In genomic region chr16:38308195-38308594, GRCm38 (mm10) we compare ENCODE assay signal across 37 mouse cellular contexts. TPM values are rescaled to one million over a fixed set of nuclear protein-coding genes. Genes with fewer than 3 reads are reported as not detected.
DNase-seq lines count a peak whose midpoint lies in the region; ATAC-seq and TF ChIP-seq lines count a peak whose summit lies in the region.
"Had no signal": no experiment of that assay in that cellular context is flagged by ENCODE, and none has a peak within 500 bp of the region (broad histone marks: within the 10 kb centered on the region; RNA-seq: fewer than 3 reads in every experiment).

No protein-coding gene starts in this region.

- ATAC-seq in midbrain, embryonic 13.5 days: peak; percentile 65
- no peak for ATAC-seq in midbrain, embryonic 11.5 days (ENCODE audit: low FRiP score)
- ATAC-seq in hindbrain, embryonic 16.5 days: no peak
- ATAC-seq in limb, embryonic 13.5 days (ENCODE audit: low FRiP score, low read depth): no peak
- ATAC-seq in liver, postnatal 0 days: no peak
- ATAC-seq: intestine, embryonic 15.5 days had no signal

- TF ChIP-seq CTCF in liver, postnatal 0 days (IDR thresholded peaks at IDR 0.05; ENCODE audit: low read depth): no peak

- no peaks in the 10 kb centered on the region for H3K9me3 ChIP-seq in midbrain, embryonic 13.5 days
- no peaks in the 10 kb centered on the region for H3K9me3 ChIP-seq in midbrain, embryonic 11.5 days (ENCODE audit: control insufficient read depth, low read length)
- H3K9me3 ChIP-seq in hindbrain, embryonic 16.5 days (ENCODE audit: control insufficient read depth, low read length): no peaks in the 10 kb centered on the region
- H3K9me3 ChIP-seq in limb, embryonic 13.5 days: no peaks in the 10 kb centered on the region
- H3K9me3 ChIP-seq in liver, postnatal 0 days (ENCODE audit: low read length): no peaks in the 10 kb centered on the region
- H3K9me3 ChIP-seq: embryonic facial prominence, embryonic 10.5 days; embryonic facial prominence, embryonic 15.5 days; forebrain, embryonic 12.5 days; heart, embryonic 12.5 days; intestine, embryonic 15.5 days; limb, embryonic 15.5 days; liver, embryonic 13.5 days; neural tube, embryonic 12.5 days had no signal

- H3K36me3 ChIP-seq in midbrain, embryonic 13.5 days: no peaks in the 10 kb centered on the region
- no peaks in the 10 kb centered on the region for H3K36me3 ChIP-seq in midbrain, embryonic 11.5 days (ENCODE audit: control insufficient read depth, insufficient read depth, low read length)
- H3K36me3 ChIP-seq in hindbrain, embryonic 16.5 days (ENCODE audit: control insufficient read depth, insufficient read depth, low read length): no peaks in the 10 kb centered on the region
- no peaks in the 10 kb centered on the region for H3K36me3 ChIP-seq in limb, embryonic 13.5 days
- H3K36me3 ChIP-seq in liver, postnatal 0 days (replicated peaks; ENCODE audit: insufficient read depth, low read length): no peaks in the 10 kb centered on the region
- H3K36me3 ChIP-seq: embryonic facial prominence, embryonic 10.5 days; embryonic facial prominence, embryonic 15.5 days; forebrain, embryonic 12.5 days; heart, embryonic 12.5 days; intestine, embryonic 15.5 days; limb, embryonic 15.5 days; liver, embryonic 13.5 days; neural tube, embryonic 12.5 days had no signal

- H3K4me2 ChIP-seq in midbrain, embryonic 13.5 days (replicated peaks): peak overlapping the region; percentile 19
- no peak overlapping the region for H3K4me2 ChIP-seq in midbrain, embryonic 11.5 days
- H3K4me2 ChIP-seq in hindbrain, embryonic 16.5 days (ENCODE audit: low read length): 0 out of 2 replicates have a peak overlapping the region, but pooled peaks have one; percentile 7
- no peak overlapping the region; the same call in 1 of the 2 replicates for H3K4me2 ChIP-seq in limb, embryonic 13.5 days (replicated peaks)
- H3K4me2 ChIP-seq in liver, postnatal 0 days (ENCODE audit: low read depth, low read length): no peak overlapping the region
- H3K4me2 ChIP-seq: embryonic facial prominence, embryonic 15.5 days; forebrain, embryonic 12.5 days; heart, embryonic 12.5 days; intestine, embryonic 15.5 days; limb, embryonic 15.5 days; liver, embryonic 13.5 days; neural tube, embryonic 12.5 days had no signal

- TF ChIP-seq EP300 in liver, postnatal 0 days (IDR thresholded peaks at IDR 0.05; ENCODE audit: low read depth): no peak

- intact Hi-C loops in left cerebral cortex, postnatal 10 days (cut with DNase I): no loop called here

- H3K4me1 ChIP-seq in midbrain, embryonic 13.5 days (replicated peaks): peaks cover 17% of the 10 kb centered on the region
- H3K4me1 ChIP-seq in midbrain, embryonic 11.5 days (ENCODE audit: control insufficient read depth, insufficient read depth, low read length): peaks cover 10% of the 10 kb centered on the region; the same call in 1 of the 2 replicates
- no peaks in the 10 kb centered on the region for H3K4me1 ChIP-seq in hindbrain, embryonic 16.5 days (ENCODE audit: control insufficient read depth, insufficient read depth, low read depth, low read length)
- H3K4me1 ChIP-seq in limb, embryonic 13.5 days: peaks cover 31% of the 10 kb centered on the region
- H3K4me1 ChIP-seq in liver, postnatal 0 days (ENCODE audit: insufficient read depth): no peaks in the 10 kb centered on the region

- H3K27me3 ChIP-seq in midbrain, embryonic 13.5 days: no peaks in the 10 kb centered on the region
- H3K27me3 ChIP-seq in midbrain, embryonic 11.5 days (ENCODE audit: control insufficient read depth, insufficient read depth, low read length): no peaks in the 10 kb centered on the region
- no peaks in the 10 kb centered on the region for H3K27me3 ChIP-seq in hindbrain, embryonic 16.5 days (replicated peaks; ENCODE audit: control insufficient read depth, insufficient read depth, low read length)
- H3K27me3 ChIP-seq in limb, embryonic 13.5 days: no peaks in the 10 kb centered on the region
- H3K27me3 ChIP-seq in liver, postnatal 0 days (ENCODE audit: insufficient read depth, low read length): no peaks in the 10 kb centered on the region
- H3K27me3 ChIP-seq: embryonic facial prominence, embryonic 15.5 days; forebrain, embryonic 12.5 days; intestine, embryonic 15.5 days; limb, embryonic 15.5 days; liver, embryonic 13.5 days; neural tube, embryonic 12.5 days had no signal

- WGBS in midbrain, embryonic 13.5 days: 50% methylated on average over 11 of the region's 11 CpGs
- 80% methylated on average over 11 of the region's 11 CpGs for WGBS in midbrain, embryonic 11.5 days
- WGBS in hindbrain, embryonic 16.5 days: 56% methylated on average over 11 of the region's 11 CpGs
- WGBS in limb, embryonic 13.5 days: 75% methylated on average over 11 of the region's 11 CpGs
- WGBS in liver, postnatal 0 days (ENCODE audit: insufficient replicate concordance): 82% methylated on average over 11 of the region's 11 CpGs

- H3K9ac ChIP-seq in midbrain, embryonic 13.5 days (replicated peaks): 0 out of 2 replicates have a peak overlapping the region, but pooled peaks have one; percentile 20
- no peak overlapping the region for H3K9ac ChIP-seq in midbrain, embryonic 11.5 days (ENCODE audit: low read length)
- no peak overlapping the region for H3K9ac ChIP-seq in hindbrain, embryonic 16.5 days (ENCODE audit: low read depth, low read length)
- no peak overlapping the region for H3K9ac ChIP-seq in limb, embryonic 13.5 days
- H3K9ac ChIP-seq in liver, postnatal 0 days (replicated peaks): no peak overlapping the region
- H3K9ac ChIP-seq: embryonic facial prominence, embryonic 15.5 days; forebrain, embryonic 12.5 days; heart, embryonic 12.5 days; intestine, embryonic 15.5 days; limb, embryonic 15.5 days; liver, embryonic 13.5 days; neural tube, embryonic 12.5 days had no signal

- H3K27ac ChIP-seq in midbrain, embryonic 13.5 days: peak overlapping the region; percentile 71
- no peak overlapping the region for H3K27ac ChIP-seq in midbrain, embryonic 11.5 days (ENCODE audit: low read depth, low read length)
- no peak overlapping the region for H3K27ac ChIP-seq in hindbrain, embryonic 16.5 days (ENCODE audit: low read depth, low read length)
- peak overlapping the region; percentile 52; the same call in 1 of the 2 replicates for H3K27ac ChIP-seq in limb, embryonic 13.5 days
- no peak overlapping the region for H3K27ac ChIP-seq in liver, postnatal 0 days (ENCODE audit: low read depth)
- H3K27ac ChIP-seq: embryonic facial prominence, embryonic 10.5 days; embryonic facial prominence, embryonic 15.5 days; forebrain, embryonic 12.5 days; intestine, embryonic 15.5 days; limb, embryonic 15.5 days; liver, embryonic 13.5 days; macrophage; neural tube, embryonic 12.5 days; stomach, postnatal 0 days had no signal

- no peak overlapping the region for H3K4me3 ChIP-seq in midbrain, embryonic 13.5 days (replicated peaks)
- H3K4me3 ChIP-seq in midbrain, embryonic 11.5 days (ENCODE audit: low read depth, low read length): no peak overlapping the region
- no peak overlapping the region for H3K4me3 ChIP-seq in hindbrain, embryonic 16.5 days (ENCODE audit: low read length)
- H3K4me3 ChIP-seq in limb, embryonic 13.5 days: no peak overlapping the region
- H3K4me3 ChIP-seq in liver, postnatal 0 days (ENCODE audit: low read depth, low read length): no peak overlapping the region
- H3K4me3 ChIP-seq: embryonic facial prominence, embryonic 10.5 days; embryonic facial prominence, embryonic 15.5 days; forebrain, embryonic 12.5 days; heart, embryonic 12.5 days; intestine, embryonic 15.5 days; limb, embryonic 15.5 days; liver, embryonic 13.5 days; myocyte; neural tube, embryonic 12.5 days had no signal

- no peak for DNase-seq in midbrain, embryonic 11.5 days (ENCODE audit: low spot score, missing footprints)
- DNase-seq in left cerebral cortex, postnatal 10 days (ENCODE audit: extremely low spot score in 1 of 2, low spot score in 2 of 2): no peak
- no peak for DNase-seq in kidney, adult 11 months
- no peak for DNase-seq in liver, postnatal 0 days
- DNase-seq: adrenal gland, postnatal 25 days; cerebellum, adult 8-10 months; cerebellum, postnatal 25 days; gastrocnemius, postnatal 25 days; heart, adult 18-20 months; kidney, adult 9 months; kidney, postnatal 10 days; liver, embryonic 13.5 days; lung, adult 2 months; lung, postnatal 10 days; right cerebral cortex, postnatal 4 days; thymus, adult 18-20 months; thymus, postnatal 36 days had no signal

RNA-seq across cellular contexts. Expression of gene Nr1i2, which starts 13.6 kb away (rescaled TPM):
- polyA plus RNA-seq in midbrain, embryonic 13.5 days (2015; fragmentation: Nextera tagmentation; extraction: Ambion mirVana): not detected in 2 replicates
- not detected in 2 replicates for polyA plus RNA-seq in midbrain, embryonic 11.5 days (2014; fragmentation: Nextera tagmentation; extraction: Ambion mirVana)
- not detected in 2 replicates for polyA plus RNA-seq in hindbrain, embryonic 16.5 days (2015; fragmentation: Nextera tagmentation; extraction: Ambion mirVana)
- not detected in 2 replicates for polyA plus RNA-seq in limb, embryonic 13.5 days (2015; fragmentation: Nextera tagmentation; extraction: Ambion mirVana)
- not detected for total RNA-seq in left cerebral cortex, postnatal 10 days (2021)
- 13.8 and 14.6 TPM in 2 replicates for polyA plus RNA-seq in liver, postnatal 0 days (2015; fragmentation: Nextera tagmentation; extraction: Ambion mirVana)
- total RNA-seq: adrenal gland, adult 18-20 months; adrenal gland, postnatal 25 days; gastrocnemius, postnatal 25 days; heart, adult 18-20 months; hematopoietic stem cell, adult 5-6 weeks; left cerebral cortex, postnatal 14 days; megakaryocyte-erythroid progenitor cell, adult 5-6 weeks had no signal
- polyA plus RNA-seq: embryonic facial prominence, embryonic 10.5 days; embryonic facial prominence, embryonic 15.5 days; forebrain, embryonic 12.5 days; heart, embryonic 12.5 days; heart, postnatal 0 days; limb, embryonic 15.5 days; macrophage; myocyte; neural tube, embryonic 12.5 days; spleen, adult 2 months had no signal

RNA-seq across cellular contexts. Expression of gene Maats1, which starts 33.7 kb away (rescaled TPM):
- polyA plus RNA-seq in midbrain, embryonic 13.5 days (2015; fragmentation: Nextera tagmentation; extraction: Ambion mirVana): 0.88 and 0.98 TPM in 2 replicates
- polyA plus RNA-seq in midbrain, embryonic 11.5 days (2014; fragmentation: Nextera tagmentation; extraction: Ambion mirVana): 0.32 and 0.60 TPM in 2 replicates
- 1.6 and 1.7 TPM in 2 replicates for polyA plus RNA-seq in hindbrain, embryonic 16.5 days (2015; fragmentation: Nextera tagmentation; extraction: Ambion mirVana)
- 0.08 and 0.10 TPM in 2 replicates for polyA plus RNA-seq in limb, embryonic 13.5 days (2015; fragmentation: Nextera tagmentation; extraction: Ambion mirVana)
- total RNA-seq in left cerebral cortex, postnatal 10 days (2021): 1 to 10 TPM in 1 of 2 experiments, under 1 TPM in 1; 0.88 to 1.1 TPM
- 0.04 TPM in 1 of 2 replicates, not detected in the other for polyA plus RNA-seq in liver, postnatal 0 days (2015; fragmentation: Nextera tagmentation; extraction: Ambion mirVana)
- total RNA-seq: gastrocnemius, postnatal 25 days; hematopoietic stem cell, adult 5-6 weeks had no signal
- polyA plus RNA-seq: heart, embryonic 12.5 days; limb, embryonic 15.5 days; liver, embryonic 13.5 days; macrophage had no signal

RNA-seq across cellular contexts. Expression of gene Cox17, which starts 38.6 kb away (rescaled TPM):
- polyA plus RNA-seq in midbrain, embryonic 13.5 days (2015; fragmentation: Nextera tagmentation; extraction: Ambion mirVana): 105 and 108 TPM in 2 replicates
- polyA plus RNA-seq in midbrain, embryonic 11.5 days (2014; fragmentation: Nextera tagmentation; extraction: Ambion mirVana): 122 and 124 TPM in 2 replicates
- 65.3 and 71.9 TPM in 2 replicates for polyA plus RNA-seq in hindbrain, embryonic 16.5 days (2015; fragmentation: Nextera tagmentation; extraction: Ambion mirVana)
- 98.8 and 106 TPM in 2 replicates for polyA plus RNA-seq in limb, embryonic 13.5 days (2015; fragmentation: Nextera tagmentation; extraction: Ambion mirVana)
- 10 to 100 TPM; 47.3 to 59.1 TPM for total RNA-seq in left cerebral cortex, postnatal 10 days (2021)
- polyA plus RNA-seq in liver, postnatal 0 days (2015; fragmentation: Nextera tagmentation; extraction: Ambion mirVana): 274 and 276 TPM in 2 replicates

RNA-seq across cellular contexts. Expression of gene Gm21987, which starts 38.6 kb away (rescaled TPM):
- not detected in 2 replicates for polyA plus RNA-seq in midbrain, embryonic 13.5 days (2015; fragmentation: Nextera tagmentation; extraction: Ambion mirVana)
- polyA plus RNA-seq in midbrain, embryonic 11.5 days (2014; fragmentation: Nextera tagmentation; extraction: Ambion mirVana): not detected in 2 replicates
- polyA plus RNA-seq in hindbrain, embryonic 16.5 days (2015; fragmentation: Nextera tagmentation; extraction: Ambion mirVana): not detected in 2 replicates
- not detected in 2 replicates for polyA plus RNA-seq in limb, embryonic 13.5 days (2015; fragmentation: Nextera tagmentation; extraction: Ambion mirVana)
- total RNA-seq in left cerebral cortex, postnatal 10 days (2021): not detected
- polyA plus RNA-seq in liver, postnatal 0 days (2015; fragmentation: Nextera tagmentation; extraction: Ambion mirVana): not detected in 2 replicates
- total RNA-seq: adrenal gland, adult 18-20 months; adrenal gland, postnatal 25 days; gastrocnemius, postnatal 25 days; hematopoietic stem cell, adult 5-6 weeks; left cerebral cortex, postnatal 14 days; megakaryocyte-erythroid progenitor cell, adult 5-6 weeks had no signal
- polyA plus RNA-seq: embryonic facial prominence, embryonic 10.5 days; embryonic facial prominence, embryonic 15.5 days; forebrain, embryonic 12.5 days; large intestine, adult 2 months; liver, embryonic 13.5 days; lung, adult 2 months; macrophage; neural tube, embryonic 12.5 days; spleen, adult 2 months; stomach, postnatal 0 days had no signal

RNA-seq across cellular contexts. Expression of gene Popdc2, which starts 53.8 kb away (rescaled TPM):
- 0.26 and 0.51 TPM in 2 replicates for polyA plus RNA-seq in midbrain, embryonic 13.5 days (2015; fragmentation: Nextera tagmentation; extraction: Ambion mirVana)
- polyA plus RNA-seq in midbrain, embryonic 11.5 days (2014; fragmentation: Nextera tagmentation; extraction: Ambion mirVana): 0.59 and 2.1 TPM in 2 replicates
- 0.68 and 0.69 TPM in 2 replicates for polyA plus RNA-seq in hindbrain, embryonic 16.5 days (2015; fragmentation: Nextera tagmentation; extraction: Ambion mirVana)
- 3.3 and 3.5 TPM in 2 replicates for polyA plus RNA-seq in limb, embryonic 13.5 days (2015; fragmentation: Nextera tagmentation; extraction: Ambion mirVana)
- total RNA-seq in left cerebral cortex, postnatal 10 days (2021): under 1 TPM in 1 of 2 experiments, not detected in 1; 0.53 TPM
- 10.8 and 12.6 TPM in 2 replicates for polyA plus RNA-seq in liver, postnatal 0 days (2015; fragmentation: Nextera tagmentation; extraction: Ambion mirVana)
- polyA plus RNA-seq: macrophage had no signal

Comparison
In these comparisons a context has a peak if more than half of its experiments do, and no peak if none do; other contexts are left out.
1. H3K27ac ChIP-seq: peak in midbrain, embryonic 13.5 days (single experiment) and limb, embryonic 13.5 days (single experiment); none in midbrain, embryonic 11.5 days (single experiment), hindbrain, embryonic 16.5 days (single experiment) and liver, postnatal 0 days (single experiment).
2. H3K4me2 ChIP-seq: peak in midbrain, embryonic 13.5 days (single experiment) and hindbrain, embryonic 16.5 days (single experiment); none in midbrain, embryonic 11.5 days (single experiment), limb, embryonic 13.5 days (single experiment) and liver, postnatal 0 days (single experiment).
3. RNA of gene Nr1i2, which starts 13.6 kb away (polyA plus RNA-seq): 13.8 to 14.6 TPM in liver, postnatal 0 days; not detected in midbrain, embryonic 11.5 days, not detected in limb, embryonic 13.5 days, not detected in midbrain, embryonic 13.5 days and not detected in hindbrain, embryonic 16.5 days; every median in the first group is over 10 times any median in the second.